Mouse (Mus musculus): ENCODE measurements around the gene Glrb. TPM values are rescaled to one million over a fixed set of nuclear protein-coding genes. Genes with fewer than 3 reads are reported as not detected.

The Glrb gene
- polyA plus RNA-seq (2015; fragmentation: Nextera tagmentation; extraction: Ambion mirVana) = 0.09 and 0.13 TPM in 2 replicates

DNA sequence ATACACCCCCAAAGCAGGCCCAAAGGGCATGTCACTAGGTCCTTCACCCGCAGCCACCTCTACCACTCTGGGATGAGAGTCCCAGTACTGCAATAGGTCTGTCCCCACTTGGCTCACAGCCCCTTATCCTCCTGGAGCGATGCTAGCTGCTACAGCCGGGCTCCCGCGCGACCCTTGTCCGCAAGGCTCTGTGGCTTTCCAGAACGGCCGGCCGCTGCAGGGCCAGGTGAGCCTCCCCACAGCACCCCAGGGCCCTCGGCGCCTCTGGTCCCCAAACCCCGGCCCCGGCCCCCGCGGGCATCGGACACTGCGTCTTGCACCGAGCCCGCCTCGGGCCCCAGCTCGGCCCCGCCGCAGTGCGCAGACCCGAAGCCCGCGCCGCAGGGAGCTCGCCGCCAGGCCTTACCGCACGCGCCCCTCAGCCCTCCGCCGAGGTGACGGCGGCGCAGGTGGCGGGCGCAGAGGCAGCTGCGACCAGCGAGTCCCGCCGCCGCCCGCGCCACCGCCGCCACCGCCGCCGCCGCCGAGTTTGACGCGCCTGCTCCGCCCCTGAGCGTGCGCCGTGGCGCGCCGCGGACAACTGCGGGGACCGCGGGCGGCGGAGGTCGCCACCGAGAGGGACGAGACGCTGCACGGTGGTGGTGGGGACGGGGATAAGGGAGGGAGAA, at the start of gene Glrb:
TSS of gene Glrb (minus strand) at position 550 of the 668 bp plus-strand sequence.
- Histone ChIP-seq H3K27me3 (peaks cover 29% of the 10 kb centered on the region), H3K4me1 (replicated peaks) (no peaks in the 10 kb centered on the region), H3K4me2 (peak within 1 kb of the TSS; percentile 64), H3K9me3 (replicated peaks) (no peaks in the 10 kb centered on the region), H3K36me3 (replicated peaks) (no peaks in the 10 kb centered on the region), H3K4me3 (replicated peaks) (peak within 1 kb of the TSS; percentile 44), H3K27ac (replicated peaks) (no peak within 1 kb of the TSS), H3K9ac (no peak within 1 kb of the TSS)
- ATAC-seq (ENCODE audit: insufficient read depth) = no peak
- WGBS (ENCODE audit: insufficient replicate concordance) = 2% methylated on average over 47 of the region's 76 CpGs

DNA sequence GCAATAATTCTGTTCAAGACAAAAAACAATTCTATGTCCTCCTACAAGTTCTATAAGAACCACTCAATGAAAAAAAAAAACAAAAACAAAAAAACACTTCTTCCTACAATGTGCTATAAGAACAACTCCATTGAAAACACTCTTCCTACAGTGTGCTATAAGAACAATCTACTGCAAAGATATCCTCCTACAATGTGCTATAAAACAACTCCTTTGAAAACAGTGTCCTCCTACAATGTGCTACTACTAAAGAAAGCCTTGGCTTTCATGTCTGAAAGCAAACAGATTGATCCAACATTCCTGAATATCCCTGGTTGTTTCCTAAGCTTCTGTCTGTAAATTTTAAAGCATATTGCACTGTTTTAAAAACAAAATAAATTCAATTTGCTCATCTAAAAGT, 46.5 kb upstream of the Glrb start:
- no peak for ATAC-seq (ENCODE audit: insufficient read depth)
- no peak overlapping the region for H3K4me3 ChIP-seq (replicated peaks)

DNA sequence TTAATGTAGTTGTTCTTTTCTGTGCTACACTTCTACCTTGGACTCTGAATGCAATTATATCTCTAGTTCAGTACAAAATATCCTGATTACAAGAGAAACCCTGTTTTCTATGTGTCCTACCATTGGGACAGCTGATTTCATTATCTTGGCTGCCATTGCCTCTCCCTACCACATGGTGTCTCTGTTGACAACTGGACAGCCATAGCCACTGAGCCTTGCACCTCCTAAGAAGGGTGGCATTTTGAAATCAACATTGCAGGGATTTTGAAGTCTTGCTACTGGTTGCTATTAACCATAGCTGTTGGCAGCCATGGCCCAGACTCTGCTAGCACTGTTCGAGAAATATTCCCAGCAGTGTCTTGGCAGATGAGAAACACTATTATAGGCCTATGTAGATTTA, 45.1 kb upstream of the Glrb start:
- no peaks in the 10 kb centered on the region for H3K36me3 ChIP-seq (replicated peaks)
- 31% methylated on average over 1 of the region's 1 CpGs for WGBS (ENCODE audit: insufficient replicate concordance)
- no peak for ATAC-seq (ENCODE audit: insufficient read depth)
- H3K4me3 ChIP-seq (replicated peaks) = no peak overlapping the region
- H3K9me3 ChIP-seq (replicated peaks) = no peaks in the 10 kb centered on the region
- H3K9ac ChIP-seq = no peak overlapping the region
- H3K4me2 ChIP-seq = no peak overlapping the region
- no peak overlapping the region for H3K27ac ChIP-seq (replicated peaks)
- no peaks in the 10 kb centered on the region for H3K4me1 ChIP-seq (replicated peaks)
- H3K27me3 ChIP-seq = no peaks in the 10 kb centered on the region

More for the DNA sequence above, 46.5 kb upstream of the Glrb start:
- H3K4me1 ChIP-seq (replicated peaks) = no peaks in the 10 kb centered on the region
- no peaks in the 10 kb centered on the region for H3K9me3 ChIP-seq (replicated peaks)
- H3K36me3 ChIP-seq (replicated peaks) = no peaks in the 10 kb centered on the region
- no peak overlapping the region for H3K9ac ChIP-seq
- H3K4me2 ChIP-seq = no peak overlapping the region
- no peak overlapping the region for H3K27ac ChIP-seq (replicated peaks)
- H3K27me3 ChIP-seq = no peaks in the 10 kb centered on the region

DNA sequence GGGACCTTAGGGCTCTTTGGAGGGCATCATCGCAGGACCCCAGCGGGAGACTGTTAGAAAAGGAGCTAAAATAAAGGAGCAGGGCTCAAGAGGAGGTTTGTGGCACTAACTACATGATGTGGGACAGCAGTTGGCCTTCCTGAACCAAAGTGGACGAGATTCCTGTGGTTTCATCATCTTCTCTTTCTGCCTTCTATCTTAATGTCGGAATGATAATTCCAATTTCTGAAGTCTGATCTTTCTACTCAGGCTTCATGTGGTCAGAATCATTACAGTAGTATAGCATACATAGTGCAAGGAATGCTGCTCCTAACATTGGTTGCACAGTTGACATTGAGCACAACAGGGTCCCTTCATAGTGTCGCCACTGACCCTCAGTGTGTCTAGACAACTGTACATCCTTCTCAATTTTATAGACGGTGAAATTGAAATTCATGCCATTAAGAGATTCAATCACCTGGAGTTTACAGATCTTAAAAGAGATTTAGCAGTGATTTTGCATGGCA, 372 bp upstream of the Glrb start:
- H3K27ac ChIP-seq (replicated peaks) = no peak overlapping the region
- H3K27me3 ChIP-seq = peaks cover 29% of the 10 kb centered on the region
- 15% methylated on average over 6 of the region's 6 CpGs for WGBS (ENCODE audit: insufficient replicate concordance)
- no peak overlapping the region for H3K9ac ChIP-seq
- no peak for ATAC-seq (ENCODE audit: insufficient read depth)
- no peaks in the 10 kb centered on the region for H3K36me3 ChIP-seq (replicated peaks)
- peak overlapping the region; percentile 44 for H3K4me3 ChIP-seq (replicated peaks)
- H3K4me2 ChIP-seq = peak overlapping the region; percentile 64
- H3K9me3 ChIP-seq (replicated peaks) = no peaks in the 10 kb centered on the region
- no peaks in the 10 kb centered on the region for H3K4me1 ChIP-seq (replicated peaks)

DNA sequence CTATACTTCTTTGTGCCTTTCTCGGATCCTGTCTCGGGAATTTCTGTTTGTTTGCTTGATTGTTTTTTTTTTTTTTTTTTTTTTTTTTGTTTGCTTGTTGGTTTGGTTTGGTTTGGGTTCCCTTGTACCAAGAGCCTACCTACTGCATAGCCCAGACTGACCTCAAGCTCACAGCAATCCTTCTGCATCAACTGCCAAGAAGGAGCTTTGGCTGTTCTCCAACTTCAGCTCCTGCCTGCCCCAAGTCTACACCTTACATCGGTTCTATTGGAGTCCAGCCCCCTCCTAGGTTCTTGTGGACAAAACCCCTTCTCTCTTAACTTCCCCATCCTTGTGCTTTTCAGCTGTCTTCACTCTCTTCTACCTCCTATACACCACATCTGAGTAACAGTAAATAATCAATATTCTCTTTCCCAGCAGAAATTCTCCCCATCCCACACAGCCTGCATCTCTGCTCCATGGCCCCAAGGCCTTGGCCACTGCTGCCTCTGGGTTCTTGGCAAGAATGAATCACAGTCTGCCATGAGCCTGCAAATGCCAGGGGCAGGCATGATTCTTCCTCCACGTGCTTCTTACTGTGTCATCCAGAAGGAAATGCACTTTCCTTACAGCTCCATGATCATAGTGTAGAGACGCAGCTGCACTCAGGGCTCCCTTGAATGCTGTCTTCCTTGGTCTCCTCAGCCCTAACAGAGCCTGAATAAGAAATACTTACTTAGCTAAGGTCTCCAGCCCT, 18.5 kb downstream of the Glrb start:
- Histone ChIP-seq H3K27me3 (no peaks in the 10 kb centered on the region), H3K9me3 (replicated peaks) (no peaks in the 10 kb centered on the region), H3K4me3 (replicated peaks) (no peak overlapping the region), H3K4me2 (no peak overlapping the region), H3K36me3 (replicated peaks) (no peaks in the 10 kb centered on the region), H3K9ac (no peak overlapping the region), H3K4me1 (replicated peaks) (no peaks in the 10 kb centered on the region), H3K27ac (replicated peaks) (no peak overlapping the region)
- WGBS (ENCODE audit: insufficient replicate concordance) = 54% methylated on average over 5 of the region's 5 CpGs
- ATAC-seq (ENCODE audit: insufficient read depth) = no peak

DNA sequence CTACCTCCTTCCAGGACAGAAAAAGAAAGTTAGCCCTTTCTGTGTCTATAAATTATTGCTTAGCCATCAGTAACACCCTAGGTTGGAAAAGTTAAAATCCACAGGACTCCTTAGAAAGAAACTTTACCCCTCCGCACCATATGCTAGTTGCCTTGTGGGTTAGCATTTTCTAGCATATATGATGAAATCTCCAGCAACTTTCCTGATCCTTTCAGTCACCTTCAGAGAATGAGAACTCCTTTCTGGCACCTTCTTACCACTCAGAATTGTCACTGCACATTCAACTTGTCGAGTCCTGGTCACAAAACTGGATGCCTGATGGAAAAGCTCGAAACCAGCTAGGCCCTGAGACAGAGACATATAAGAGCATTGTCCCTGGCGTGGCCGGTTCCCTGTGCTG, 19.1 kb downstream of the Glrb start:
- H3K9ac ChIP-seq = no peak overlapping the region
- 62% methylated on average over 5 of the region's 5 CpGs for WGBS (ENCODE audit: insufficient replicate concordance)
- no peaks in the 10 kb centered on the region for H3K9me3 ChIP-seq (replicated peaks)
- no peak for ATAC-seq (ENCODE audit: insufficient read depth)
- no peak overlapping the region for H3K4me3 ChIP-seq (replicated peaks)
- no peaks in the 10 kb centered on the region for H3K27me3 ChIP-seq
- H3K4me1 ChIP-seq (replicated peaks) = no peaks in the 10 kb centered on the region
- no peaks in the 10 kb centered on the region for H3K36me3 ChIP-seq (replicated peaks)
- no peak overlapping the region for H3K4me2 ChIP-seq
- H3K27ac ChIP-seq (replicated peaks) = no peak overlapping the region

DNA sequence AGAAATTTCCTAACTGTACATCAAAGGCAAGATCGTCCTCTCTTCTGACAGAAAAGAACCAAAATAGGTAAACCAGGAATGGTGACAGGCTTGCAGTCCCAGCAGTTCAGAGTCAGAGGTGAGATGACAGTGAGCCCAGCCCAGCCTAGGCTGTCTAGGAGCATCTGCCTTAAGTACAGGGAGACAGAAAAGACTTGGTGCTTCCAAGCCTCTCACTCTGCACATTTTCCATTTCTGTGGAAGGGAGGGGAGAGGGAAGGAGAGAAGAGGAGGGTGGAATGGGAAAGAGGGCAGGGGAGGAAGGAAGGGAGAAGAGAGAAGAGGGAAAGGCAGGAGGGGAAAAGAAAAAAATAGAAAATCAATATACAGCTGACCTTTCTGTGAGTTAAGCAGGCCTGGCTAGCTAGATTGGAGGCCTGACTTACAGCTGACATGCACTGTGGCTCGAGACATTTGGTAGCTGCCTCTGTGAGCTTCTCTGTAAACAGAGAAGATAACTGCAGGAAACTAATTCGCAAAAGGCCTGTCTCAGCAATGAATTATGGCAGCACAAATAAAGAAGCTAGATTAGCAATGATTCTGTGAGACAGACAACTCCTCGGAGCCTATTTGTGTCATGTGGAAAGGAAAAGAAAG, 20.3 kb downstream of the Glrb start:
- no peak for ATAC-seq (ENCODE audit: insufficient read depth)
- Histone ChIP-seq H3K27me3 (no peaks in the 10 kb centered on the region), H3K4me3 (replicated peaks) (no peak overlapping the region), H3K27ac (replicated peaks) (no peak overlapping the region), H3K9me3 (replicated peaks) (no peaks in the 10 kb centered on the region), H3K4me2 (no peak overlapping the region), H3K4me1 (replicated peaks) (no peaks in the 10 kb centered on the region), H3K9ac (no peak overlapping the region), H3K36me3 (replicated peaks) (no peaks in the 10 kb centered on the region)
- 25% methylated on average over 4 of the region's 4 CpGs for WGBS (ENCODE audit: insufficient replicate concordance)

DNA sequence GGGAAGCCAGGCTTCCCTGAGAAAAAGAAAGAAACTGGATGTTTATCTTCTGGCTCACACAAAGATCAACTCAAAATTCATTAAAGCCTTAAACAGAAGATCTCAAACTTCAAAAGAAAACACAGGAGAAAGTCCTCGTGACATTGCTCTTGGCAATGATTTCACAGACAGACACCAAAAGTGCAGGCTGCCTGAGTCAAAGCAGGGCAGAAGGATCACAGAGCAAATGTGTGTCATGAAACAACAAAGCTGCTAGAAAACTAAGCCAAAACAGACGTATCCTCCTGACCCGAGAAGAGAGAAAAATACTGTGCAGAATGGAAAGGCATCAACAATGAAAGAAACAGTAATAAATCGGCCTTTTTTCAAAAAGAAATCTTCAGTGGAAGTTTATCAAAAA, 22.4 kb downstream of the Glrb start:
- H3K9ac ChIP-seq = no peak overlapping the region
- H3K4me3 ChIP-seq (replicated peaks) = no peak overlapping the region
- no peaks in the 10 kb centered on the region for H3K4me1 ChIP-seq (replicated peaks)
- no peak overlapping the region for H3K27ac ChIP-seq (replicated peaks)
- no peaks in the 10 kb centered on the region for H3K27me3 ChIP-seq
- H3K4me2 ChIP-seq = no peak overlapping the region
- ATAC-seq (ENCODE audit: insufficient read depth) = no peak
- no peaks in the 10 kb centered on the region for H3K9me3 ChIP-seq (replicated peaks)
- 39% methylated on average over 4 of the region's 4 CpGs for WGBS (ENCODE audit: insufficient replicate concordance)
- H3K36me3 ChIP-seq (replicated peaks) = no peaks in the 10 kb centered on the region

DNA sequence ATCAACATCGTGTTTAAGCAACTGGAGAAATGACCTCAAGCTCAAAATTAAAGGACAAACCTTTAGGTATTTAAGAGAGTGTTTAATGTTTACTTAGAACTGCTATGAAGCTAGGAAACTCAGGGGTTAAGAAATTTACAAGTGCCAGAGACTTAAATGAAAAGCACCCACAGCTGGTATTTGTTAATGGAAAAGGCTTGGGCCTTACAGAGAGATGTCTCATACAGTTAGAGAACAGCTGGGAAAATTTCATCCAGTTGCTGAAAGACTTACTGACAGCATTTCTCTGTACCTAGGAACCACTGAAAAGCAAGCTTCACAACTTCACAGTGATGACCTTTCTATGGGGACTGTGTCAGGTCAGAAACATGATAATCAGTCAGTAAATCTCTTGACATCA, 28.3 kb downstream of the Glrb start:
- ATAC-seq (ENCODE audit: insufficient read depth) = no peak
- WGBS (ENCODE audit: insufficient replicate concordance) = 53% methylated on average over 1 of the region's 1 CpGs
- Histone ChIP-seq H3K27ac (replicated peaks) (no peak overlapping the region), H3K4me3 (replicated peaks) (no peak overlapping the region), H3K4me1 (replicated peaks) (no peaks in the 10 kb centered on the region), H3K9ac (no peak overlapping the region), H3K36me3 (replicated peaks) (no peaks in the 10 kb centered on the region), H3K27me3 (no peaks in the 10 kb centered on the region), H3K9me3 (replicated peaks) (no peaks in the 10 kb centered on the region), H3K4me2 (no peak overlapping the region)

DNA sequence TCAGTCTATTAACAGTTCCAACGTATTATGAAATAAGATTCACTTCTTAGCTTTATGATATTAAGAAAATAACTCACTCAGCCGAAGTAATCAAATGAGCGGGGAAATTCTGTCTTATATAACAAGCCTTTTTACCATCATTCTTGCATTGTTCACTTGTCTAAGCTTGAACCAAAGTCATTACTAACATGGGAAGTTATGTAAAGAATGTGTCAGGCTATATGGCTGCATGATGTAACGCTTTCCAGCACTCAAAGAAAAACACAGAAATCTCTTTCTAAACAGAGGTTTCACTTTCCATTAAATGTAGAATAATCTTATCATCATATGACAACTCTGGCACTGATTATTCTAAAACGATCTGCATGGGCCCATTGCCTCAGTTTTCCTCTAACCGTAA, 29.9 kb downstream of the Glrb start:
- Histone ChIP-seq H3K9me3 (replicated peaks) (no peaks in the 10 kb centered on the region), H3K27me3 (no peaks in the 10 kb centered on the region), H3K4me2 (no peak overlapping the region), H3K27ac (replicated peaks) (no peak overlapping the region), H3K4me3 (replicated peaks) (no peak overlapping the region), H3K4me1 (replicated peaks) (no peaks in the 10 kb centered on the region), H3K36me3 (replicated peaks) (no peaks in the 10 kb centered on the region), H3K9ac (no peak overlapping the region)
- ATAC-seq (ENCODE audit: insufficient read depth) = no peak
- WGBS (ENCODE audit: insufficient replicate concordance) = 58% methylated on average over 6 of the region's 6 CpGs

DNA sequence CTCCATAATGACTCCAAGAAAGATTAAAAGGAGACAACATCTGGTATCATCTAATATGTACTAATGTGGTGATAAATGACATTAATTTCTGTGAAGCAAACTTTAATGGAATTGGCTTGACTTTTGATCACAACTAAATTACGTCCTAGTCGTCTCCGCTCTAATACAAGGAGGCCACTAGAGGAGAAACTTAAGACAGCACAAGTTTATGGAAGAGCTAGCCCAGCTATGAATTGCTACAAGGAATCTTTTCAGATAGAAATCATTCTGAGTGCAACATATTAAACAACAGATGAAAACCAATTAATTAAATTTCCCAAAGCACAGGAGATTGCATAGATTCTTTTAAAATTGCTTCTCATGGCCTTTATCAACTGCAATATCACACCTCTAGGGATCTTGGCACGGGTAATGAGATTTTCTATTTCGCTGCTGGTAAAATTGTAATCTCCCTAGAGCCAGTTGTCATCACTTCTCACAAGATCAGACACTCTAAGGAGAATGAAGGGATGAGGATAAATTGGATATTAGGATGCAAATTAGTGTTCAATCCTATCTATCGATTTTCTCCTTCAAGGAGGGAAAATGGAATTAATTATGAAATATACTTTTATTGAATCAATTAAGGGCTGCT, 32.7 kb downstream of the Glrb start:
- no peak for ATAC-seq (ENCODE audit: insufficient read depth)
- H3K9ac ChIP-seq = no peak overlapping the region
- no peak overlapping the region for H3K4me3 ChIP-seq (replicated peaks)
- no peak overlapping the region for H3K27ac ChIP-seq (replicated peaks)
- H3K4me1 ChIP-seq (replicated peaks) = no peaks in the 10 kb centered on the region
- 69% methylated on average over 6 of the region's 6 CpGs for WGBS (ENCODE audit: insufficient replicate concordance)
- H3K9me3 ChIP-seq (replicated peaks) = no peaks in the 10 kb centered on the region
- no peak overlapping the region for H3K4me2 ChIP-seq
- no peaks in the 10 kb centered on the region for H3K27me3 ChIP-seq
- H3K36me3 ChIP-seq (replicated peaks) = no peaks in the 10 kb centered on the region

Measured in liver, embryonic 15.5 days (tissue).